Mouse (Mus musculus) monocyte, adult 2 months (primary cell): ENCODE measurements around the gene Bdh1.

Source experiments
- DNase-seq, 2 experiments: peaks; one replicate each; pipeline ENCODE4 v3.0.0; 2022; ENCODE audit warnings: low spot score in 2 of 2, low read depth in 1 of 2

The Bdh1 gene

GRCm38 (mm10) chr16:31500532-31500931 is 78.5 kb downstream of the Bdh1 start:
- no peak for DNase-seq

GRCm38 (mm10) chr16:31500969-31501750 is 79.1 kb downstream of the Bdh1 start:
- no peak for DNase-seq

- no peak for DNase-seq
Measured at GRCm38 (mm10) chr16:31501751-31502365, 79.8 kb downstream of the Bdh1 start.

- DNase-seq: peak in 1 of 2 experiments; percentile 11
Measured at GRCm38 (mm10) chr16:31506665-31507456, 84.8 kb downstream of the Bdh1 start.

GRCm38 (mm10) chr16:31507457-31507755 is 85.3 kb downstream of the Bdh1 start:
- no peak for DNase-seq

- no peak for DNase-seq
Measured at GRCm38 (mm10) chr16:31507794-31508526, 85.9 kb downstream of the Bdh1 start.
